Mouse (Mus musculus) layer of hippocampus, adult 9-10 months (tissue): ENCODE data around the gene Pjvk.

Source experiments
- DNase-seq: peaks from one replicate; pipeline ENCODE4 v3.0.0; 2022; ENCODE audit warnings: low spot score

Gene Pjvk

DNA sequence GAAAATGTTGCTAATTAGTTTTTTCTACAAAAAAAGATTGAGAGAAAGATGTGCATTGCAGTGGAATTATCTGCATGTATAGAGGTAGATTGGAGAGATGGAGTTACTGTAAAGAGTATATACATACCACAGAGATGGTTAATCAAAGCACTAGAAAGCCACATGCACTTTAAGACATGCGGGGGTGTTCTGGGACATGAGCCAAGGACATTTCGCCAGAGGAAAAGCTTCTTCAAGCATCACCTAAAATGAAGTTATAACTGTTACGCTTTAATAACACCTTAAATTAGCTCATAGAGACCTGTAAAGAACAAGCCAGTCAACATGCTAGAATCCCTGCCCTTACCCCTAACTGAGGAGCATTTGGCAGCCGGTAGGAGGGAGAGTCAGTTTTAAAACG is 18.9 kb downstream of the Pjvk start:
- no peak for DNase-seq

- no peak for DNase-seq
Observed at GRCm38 (mm10) chr2:76671641-76672040, 23.4 kb downstream of the Pjvk start.

- DNase-seq, result no peak
Observed at GRCm38 (mm10) chr2:76672134-76672745, 24.0 kb downstream of the Pjvk start.

DNA sequence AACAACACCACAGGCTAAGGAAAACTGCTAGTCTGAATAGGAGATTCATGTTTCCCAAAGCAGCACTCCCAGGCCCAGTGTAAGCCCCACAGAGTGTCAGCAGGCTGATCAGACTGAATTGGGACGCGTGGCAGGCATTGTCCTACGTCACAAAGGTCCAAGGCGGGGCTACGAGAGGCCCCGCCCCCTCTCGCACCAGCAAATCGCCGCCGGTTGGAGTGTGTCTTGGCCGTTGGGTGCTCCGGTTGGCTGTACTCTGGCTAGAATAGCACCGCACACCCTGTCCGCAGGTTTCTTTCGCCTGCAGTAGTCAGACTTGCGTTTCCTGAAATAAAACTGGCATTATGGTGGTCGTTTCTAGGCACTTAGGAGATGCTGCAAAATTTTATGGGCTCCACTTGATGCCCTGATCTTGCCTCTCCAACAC is 24.7 kb downstream of the Pjvk start, which contains the start of gene Fkbp7:
TSS of gene Fkbp7 (minus strand) at position 151 of the 427 bp plus-strand sequence.
- peak; percentile 87 for DNase-seq

DNA sequence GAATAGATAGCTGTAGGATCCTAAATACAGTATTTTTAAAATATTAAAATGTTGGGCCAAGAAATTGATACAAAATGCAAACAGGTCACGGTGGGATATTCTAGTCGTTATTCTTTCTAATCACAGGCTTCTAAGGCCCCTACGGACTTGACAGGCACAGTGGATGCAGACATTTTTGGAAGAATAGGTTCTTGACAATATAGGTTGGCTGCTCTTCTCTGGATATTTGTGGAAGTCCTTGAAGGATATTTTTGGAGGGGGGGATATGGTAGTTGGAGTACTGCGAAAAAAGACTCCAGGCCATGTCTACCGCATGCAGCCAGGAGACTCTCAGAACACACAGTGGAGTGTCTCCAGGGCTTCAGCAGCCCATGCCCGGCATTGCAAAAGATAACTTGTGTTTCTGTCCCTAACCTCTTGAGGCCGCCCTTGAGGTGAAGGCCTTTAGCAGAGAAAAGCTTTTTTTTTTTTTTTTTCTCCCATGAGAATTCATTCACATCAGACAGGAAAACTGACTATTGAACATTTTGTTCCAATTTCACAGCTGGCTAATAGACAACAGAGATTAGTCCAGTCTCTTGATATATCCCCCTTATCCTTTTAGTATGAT is 25.3 kb downstream of the Pjvk start:
- no peak for DNase-seq

GRCm38 (mm10) chr2:76674725-76675427 is 26.6 kb downstream of the Pjvk start, which contains the start of gene Plekha3:
Gene Plekha3 (plus strand): TSS chr2:76675281.
- DNase-seq, result peak; percentile 48

DNA sequence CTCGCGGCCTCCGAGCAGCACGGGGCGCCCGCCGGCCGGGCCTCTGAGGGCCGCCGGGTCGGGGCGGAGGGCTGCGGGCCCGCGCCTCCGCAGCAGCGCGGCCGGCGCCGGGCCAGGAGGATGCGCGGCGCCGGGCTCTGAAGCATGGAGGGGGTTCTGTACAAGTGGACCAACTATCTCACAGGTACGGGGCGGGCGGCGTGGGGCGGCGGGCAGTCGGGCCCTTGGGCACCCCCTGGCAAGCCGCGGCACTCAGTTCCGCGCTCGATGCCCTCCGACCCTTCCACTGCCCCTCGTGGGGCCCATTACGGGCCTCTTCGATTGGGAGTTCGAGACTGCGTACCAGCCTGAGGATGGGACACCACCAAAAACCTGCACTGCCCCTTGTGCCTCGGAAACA is 27.2 kb downstream of the Pjvk start:
- no peak for DNase-seq

DNA sequence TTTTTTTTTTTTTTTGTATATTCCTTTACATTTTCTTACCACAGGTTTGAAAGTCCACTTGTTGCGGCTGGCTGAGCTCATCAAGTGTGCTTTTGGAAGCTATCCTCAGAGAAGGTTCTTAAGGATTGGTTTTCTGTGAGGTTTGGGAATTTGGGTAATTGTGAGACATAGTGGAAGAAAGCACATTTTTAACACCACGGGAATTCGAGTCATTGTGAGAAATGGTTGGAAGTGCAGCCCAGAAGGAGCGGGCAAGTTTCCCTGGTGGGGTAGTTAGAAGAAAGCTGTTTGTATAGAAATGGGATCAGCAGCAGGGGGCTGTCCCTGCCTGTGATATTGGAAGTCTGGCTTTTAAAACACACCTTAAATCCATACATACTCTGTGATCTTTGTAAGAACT is 27.7 kb downstream of the Pjvk start:
- no peak for DNase-seq

DNA sequence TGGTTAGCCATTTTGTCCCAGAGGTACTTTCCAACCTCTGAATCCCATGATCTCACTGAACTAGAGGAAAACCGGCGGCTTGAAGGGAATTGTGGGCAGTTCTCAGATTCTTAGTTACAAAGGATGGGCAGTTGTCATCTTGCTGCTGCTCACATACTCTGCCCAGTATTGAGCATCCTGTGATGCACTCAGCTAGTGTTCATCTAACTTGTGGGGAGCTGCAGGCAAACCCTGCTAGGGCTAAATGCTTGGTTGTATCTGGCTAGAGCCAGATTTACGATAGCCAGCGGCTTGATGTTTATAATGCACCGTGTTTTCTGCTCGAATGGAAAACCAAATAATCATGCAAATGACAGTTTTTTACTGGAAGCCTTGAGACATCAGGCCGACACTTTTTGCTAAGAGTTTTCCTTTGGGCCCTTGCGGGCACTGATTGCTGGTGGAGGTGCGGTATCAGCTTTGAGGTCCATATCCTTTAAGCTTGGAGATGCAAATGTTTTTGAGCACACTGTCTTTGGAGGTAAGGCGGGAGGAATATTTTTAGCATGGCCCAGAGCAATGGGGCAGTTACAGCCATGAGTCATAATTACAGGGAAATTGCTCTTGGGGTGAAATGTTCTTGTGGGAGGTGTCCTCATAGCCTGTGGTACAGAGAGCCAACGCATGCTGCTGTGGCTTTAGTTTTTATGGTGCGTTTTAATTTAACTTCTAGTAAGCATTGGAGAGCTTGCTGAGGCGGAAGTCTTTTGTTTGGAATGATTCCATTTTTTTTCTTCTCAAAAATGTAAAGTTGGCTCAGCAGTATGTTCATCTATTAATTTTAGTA is 28.3 kb downstream of the Pjvk start:
- no peak for DNase-seq

GRCm38 (mm10) chr2:76682301-76682700 is 34.0 kb downstream of the Pjvk start:
- DNase-seq, result no peak

DNA sequence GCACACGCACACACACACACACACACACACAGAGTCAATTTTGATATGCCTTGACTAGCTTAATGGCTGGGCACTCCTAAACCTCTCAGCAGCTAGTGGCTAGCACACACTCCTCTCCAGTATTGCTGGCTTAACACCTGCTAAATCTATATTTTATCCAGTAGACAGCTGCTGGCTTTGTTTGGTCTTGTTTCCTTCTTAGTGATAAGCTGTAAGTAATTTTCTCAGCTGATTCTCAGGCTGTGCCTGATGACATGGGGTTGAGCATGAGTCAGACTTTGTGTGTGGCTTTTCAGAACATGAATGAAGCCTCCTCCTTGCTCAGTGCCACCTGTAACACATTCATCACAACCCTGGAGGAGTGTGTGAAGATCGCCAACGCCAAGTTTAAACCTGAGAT is 38.7 kb downstream of the Pjvk start:
- DNase-seq, result no peak

- no peak for DNase-seq
Observed at GRCm38 (mm10) chr2:76687608-76688007, 39.3 kb downstream of the Pjvk start.

GRCm38 (mm10) chr2:76688162-76688561 is 39.9 kb downstream of the Pjvk start:
- DNase-seq, result no peak

DNA sequence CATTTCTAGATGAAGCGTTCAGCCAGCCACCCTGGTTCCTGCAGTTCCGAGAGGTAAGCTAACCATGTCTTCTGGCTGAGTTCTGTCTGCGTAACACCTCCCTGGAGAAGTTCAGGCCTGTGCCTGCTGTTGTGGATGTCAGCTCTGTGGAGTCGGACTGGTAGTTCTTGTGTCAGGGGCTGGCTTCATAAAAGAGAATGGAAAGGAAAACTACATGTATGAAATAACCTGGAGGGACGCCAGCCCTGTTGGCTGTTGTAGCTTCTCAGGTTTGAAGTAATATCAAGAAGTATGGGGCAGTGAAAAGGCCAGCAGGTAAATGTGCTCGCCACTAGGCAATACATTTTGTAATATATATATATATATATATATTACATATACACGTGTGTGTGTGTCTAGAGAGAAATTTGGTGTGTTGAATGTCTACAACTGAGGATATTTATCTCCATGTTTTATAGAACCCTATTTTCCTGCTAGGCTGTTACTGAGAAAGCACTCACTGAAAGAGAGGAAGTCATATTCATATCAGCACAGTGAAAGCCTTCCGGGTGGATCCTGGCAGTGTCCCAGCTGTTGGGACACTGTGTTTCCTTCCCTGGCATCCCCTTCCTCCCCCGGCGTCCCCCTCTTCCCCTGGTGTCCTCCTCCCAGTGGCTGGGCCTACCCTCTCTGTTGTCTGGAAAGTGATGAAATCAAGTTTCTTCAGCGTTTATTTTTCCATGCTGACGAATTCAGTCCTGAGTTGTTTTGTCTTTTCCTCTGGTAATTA is 42.3 kb downstream of the Pjvk start:
- no peak for DNase-seq

DNA sequence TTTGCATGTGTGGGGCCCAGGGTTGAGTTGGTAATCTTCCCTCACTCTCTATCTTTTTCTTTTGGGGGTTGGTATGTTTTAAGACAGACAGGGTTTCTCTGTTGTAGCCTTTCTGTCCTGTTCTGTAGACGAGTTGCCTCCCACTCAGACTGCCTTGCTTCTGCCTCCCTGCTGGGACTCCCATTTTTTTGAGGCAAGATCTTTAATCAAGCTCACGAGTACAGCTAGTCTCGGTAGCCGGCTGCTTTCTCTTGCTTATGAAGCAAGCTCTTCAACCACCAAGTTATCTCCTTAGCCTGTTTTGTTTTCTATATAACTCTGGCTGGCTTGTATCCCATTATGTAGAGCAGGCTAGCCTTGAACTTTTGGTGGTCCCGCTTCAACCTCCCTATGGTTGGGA is 45.5 kb downstream of the Pjvk start:
- DNase-seq, result no peak

DNA sequence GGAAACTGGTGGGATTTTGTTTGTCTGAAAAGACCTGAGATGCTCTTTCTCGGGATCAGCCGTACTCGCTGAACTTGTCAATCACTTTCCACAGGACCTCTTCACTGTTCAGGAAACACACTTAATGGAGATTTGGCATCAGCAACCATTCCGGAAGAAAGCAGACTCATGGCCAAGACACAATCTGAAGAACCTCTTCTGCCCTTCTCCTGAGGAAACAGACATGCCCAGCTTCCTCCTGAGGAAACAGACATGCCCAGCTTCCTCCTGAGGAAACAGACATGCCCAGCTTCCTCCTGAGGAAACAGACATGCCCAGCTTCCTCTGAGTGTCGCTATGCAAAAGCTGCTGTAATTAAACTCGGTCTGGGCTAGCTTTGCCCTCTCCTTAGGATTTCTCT is 47.0 kb downstream of the Pjvk start:
- no peak for DNase-seq

DNA sequence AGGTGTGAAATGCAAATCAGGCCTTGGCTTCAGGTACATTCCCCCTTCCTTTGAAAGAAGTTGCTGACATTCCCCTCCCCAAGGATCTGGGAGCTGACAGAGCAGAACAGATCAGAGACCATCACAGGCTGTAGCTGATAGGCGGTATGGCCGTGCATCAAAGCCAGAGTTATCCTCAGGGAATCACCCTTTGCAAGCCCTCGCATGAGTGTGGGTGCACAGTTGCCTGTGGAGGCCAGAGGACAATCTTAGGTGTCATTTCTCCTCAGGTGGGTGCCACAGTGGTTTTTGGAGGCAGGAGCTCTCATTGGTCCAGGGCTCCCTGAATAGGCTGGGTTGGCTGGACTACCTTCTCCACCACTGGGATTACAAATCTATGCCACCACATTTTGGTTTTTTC is 53.9 kb downstream of the Pjvk start:
- DNase-seq, result no peak

- no peak for DNase-seq
Observed at GRCm38 (mm10) chr2:76702751-76703150, 54.5 kb downstream of the Pjvk start.

DNA sequence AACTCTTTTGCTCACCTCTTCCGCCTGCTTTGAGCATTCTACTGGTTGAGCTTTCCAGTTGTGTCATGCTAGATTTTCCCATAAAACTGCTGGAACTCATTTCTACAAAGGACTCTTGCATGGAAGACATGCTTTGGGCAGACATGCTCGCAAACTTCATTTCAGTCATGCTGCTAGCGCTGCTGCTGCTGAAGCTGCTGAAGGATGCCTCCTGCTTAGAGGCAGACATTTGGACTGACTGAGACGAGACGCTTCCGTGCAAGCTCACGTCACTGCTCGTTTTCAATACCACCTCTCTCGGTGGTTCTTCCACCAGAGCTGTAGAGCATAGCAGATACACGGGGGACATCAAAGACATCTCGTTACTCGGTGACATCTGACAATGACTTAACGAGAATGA is 57.4 kb downstream of the Pjvk start:
- DNase-seq, result no peak
